Mouse (Mus musculus) limb, embryonic 15.5 days (tissue): Measurements from ENCODE around the gene Dhx32. TPM values are rescaled to one million over a fixed set of nuclear protein-coding genes. Genes with fewer than 3 reads are reported as not detected.

Experiments used
- ATAC-seq: fragments of 200-750 bp; cut with Nextera tagmentation; 2 replicates; pipeline ENCODE4 v1.8.0; 2017; ENCODE audit warnings: low read depth, moderate TSS enrichment; ENCODE audit not compliant: insufficient number of reproducible peaks, low FRiP score, low TSS enrichment
- H3K27ac ChIP-seq: fragments of 300-500 bp; sonication (generic); 2 replicates; pipeline ENCODE4 v1.5.1; 2015; ENCODE audit warnings: moderate library complexity, mild to moderate bottlenecking, inconsistent platforms
- H3K27me3 ChIP-seq: fragments of 300-500 bp; sonication (generic); 2 replicates; pipeline ENCODE4 v1.6.1; 2015; ENCODE audit warnings: inconsistent platforms
- H3K36me3 ChIP-seq: fragments of 300-500 bp; sonication (generic); 2 replicates; pipeline ENCODE4 v1.6.1; 2015; ENCODE audit warnings: inconsistent platforms
- H3K4me1 ChIP-seq: fragments of 300-500 bp; sonication (generic); 2 replicates; pipeline ENCODE4 v1.6.1; 2015; ENCODE audit warnings: inconsistent platforms
- H3K4me2 ChIP-seq: fragments of 300-500 bp; sonication (generic); 2 replicates; pipeline ENCODE4 v1.6.1; 2015; ENCODE audit warnings: mild to moderate bottlenecking, inconsistent platforms
- H3K4me3 ChIP-seq: fragments of 300-500 bp; sonication (generic); 2 replicates; pipeline ENCODE4 v1.5.1; 2015; ENCODE audit warnings: mild to moderate bottlenecking, inconsistent platforms
- H3K9ac ChIP-seq: fragments of 300-500 bp; sonication (generic); 2 replicates; pipeline ENCODE4 v1.6.1; 2015; ENCODE audit warnings: inconsistent platforms
- H3K9me3 ChIP-seq: fragments of 300-500 bp; sonication (generic); 2 replicates; pipeline ENCODE4 v1.6.1; 2016; ENCODE audit warnings: inconsistent platforms
- WGBS: fragments of 180-500 bp; shearing (Covaris S2); methylation state at CpG from one replicate; pipeline ENCODE4 v1.1.7; 2015; 5-methylcytosine and 5-hydroxymethylcytosine counted together
- polyA plus RNA-seq: library from polyadenylated mRNA; unstranded; fragments of >200 nt; fragmentation: Nextera tagmentation; extraction: Ambion mirVana; gene quantifications from 2 replicates; pipeline ENCODE4 v1.2.1, GENCODE M21; 2015

Gene Dhx32
- polyA plus RNA-seq, 1 experiment from 2014 or later = 24.8 TPM

DNA sequence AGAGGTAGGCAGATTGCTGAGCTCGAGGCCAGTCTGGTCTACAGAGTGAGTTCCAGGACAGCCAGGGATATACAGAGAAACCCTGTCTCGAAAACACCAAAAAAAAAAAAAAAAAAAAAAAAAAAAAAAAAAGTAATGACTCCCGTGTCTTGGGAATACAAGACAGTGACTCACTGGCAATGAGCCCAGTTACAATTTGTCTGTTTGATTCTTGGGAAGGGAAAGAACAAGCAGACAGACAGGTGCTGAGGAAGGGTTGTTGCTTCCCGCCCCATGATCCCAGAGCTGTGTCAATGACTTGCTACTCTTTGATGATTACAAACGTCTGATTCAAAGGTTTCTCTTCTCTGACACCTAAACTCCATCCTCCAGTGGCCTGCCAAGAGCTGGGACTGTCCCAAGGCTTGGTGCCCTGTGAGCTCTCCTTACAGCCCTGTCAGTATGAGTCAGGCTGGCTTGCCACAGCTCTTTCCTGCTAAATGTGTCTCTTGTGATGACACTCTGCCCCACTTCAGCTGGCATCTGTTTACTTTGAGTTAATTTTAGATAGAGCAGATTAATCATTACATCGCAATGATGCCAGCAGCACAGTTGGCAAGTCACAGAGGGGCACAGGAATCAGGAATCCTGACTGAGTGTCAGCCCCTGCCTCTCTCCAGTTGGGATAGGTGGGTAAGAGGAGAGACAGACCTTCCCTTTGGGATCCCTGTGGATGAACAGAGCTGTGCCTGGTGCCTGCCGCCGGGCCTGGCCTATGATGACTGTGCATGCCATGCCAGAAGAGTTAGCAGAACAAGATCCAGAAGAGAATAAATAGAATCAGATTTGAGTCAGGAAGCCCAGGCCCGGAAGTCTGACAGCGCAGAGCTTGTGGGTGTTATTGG is 11.0 kb upstream of the Dhx32 start:
- Histone ChIP-seq H3K9me3 (no peaks in the 10 kb centered on the region), H3K4me2 (no peak overlapping the region), H3K27me3 (no peaks in the 10 kb centered on the region), H3K9ac (no peak overlapping the region), H3K27ac (no peak overlapping the region), H3K4me3 (no peak overlapping the region), H3K4me1 (peaks cover 3% of the 10 kb centered on the region; the same call in 1 of the 2 replicates), H3K36me3 (no peaks in the 10 kb centered on the region)
- no peak for ATAC-seq
- 59% methylated on average over 10 of the region's 10 CpGs for WGBS

DNA sequence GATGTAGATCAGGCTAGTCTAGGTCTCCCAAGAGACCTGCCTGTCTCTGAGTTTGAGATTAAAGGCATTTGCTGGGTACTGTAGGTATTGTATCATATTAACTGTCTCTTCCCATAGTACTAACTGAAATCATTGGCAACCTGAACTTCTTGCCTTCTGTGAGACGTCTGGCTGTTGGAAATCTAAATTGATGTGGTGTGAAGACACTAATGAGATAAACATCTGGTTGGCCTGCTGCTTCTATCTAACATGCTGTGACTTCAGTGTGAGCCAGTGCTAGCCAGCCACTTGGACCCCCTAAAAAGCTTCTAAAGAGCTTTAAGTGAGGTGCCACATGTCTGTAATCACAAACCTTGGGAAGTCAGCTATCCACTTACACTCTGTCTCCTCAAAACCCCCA is 10.2 kb upstream of the Dhx32 start:
- no peak overlapping the region for H3K4me2 ChIP-seq
- no peaks in the 10 kb centered on the region for H3K27me3 ChIP-seq
- no peaks in the 10 kb centered on the region for H3K36me3 ChIP-seq
- no peak for ATAC-seq
- WGBS = 15% methylated on average over 1 of the region's 1 CpGs
- H3K4me1 ChIP-seq = peaks cover 3% of the 10 kb centered on the region; the same call in 1 of the 2 replicates
- no peaks in the 10 kb centered on the region for H3K9me3 ChIP-seq
- no peak overlapping the region for H3K9ac ChIP-seq
- H3K27ac ChIP-seq = no peak overlapping the region
- no peak overlapping the region for H3K4me3 ChIP-seq

DNA sequence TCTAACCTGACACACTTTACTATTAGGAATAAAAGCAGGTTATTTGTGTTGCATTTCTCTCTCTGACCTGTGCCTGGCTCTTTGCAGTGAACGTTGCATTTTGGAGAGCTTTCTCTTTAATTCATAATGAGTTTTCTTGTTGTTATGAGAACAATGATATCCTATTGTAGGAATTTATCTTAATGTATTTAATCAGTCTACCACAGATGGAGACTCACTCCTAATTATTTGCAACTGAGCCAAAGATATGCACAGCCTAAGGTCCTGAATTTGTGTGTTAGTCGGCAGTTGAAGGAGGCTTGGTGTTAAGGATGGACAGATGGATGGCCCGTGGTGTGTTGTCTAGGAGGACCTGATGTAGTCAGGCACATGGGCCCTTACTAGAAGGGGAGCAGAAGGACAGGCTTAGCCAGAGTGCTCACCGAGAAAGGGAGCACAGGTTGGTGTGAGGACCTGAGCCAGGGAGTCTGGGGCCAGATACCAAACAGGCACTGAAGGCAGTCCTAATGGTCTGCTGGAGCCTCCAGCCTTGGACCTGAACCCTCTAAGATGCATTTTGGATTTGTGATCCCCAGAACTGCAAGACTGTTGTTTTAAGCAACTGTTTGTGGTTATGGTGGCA is 8.2 kb upstream of the Dhx32 start:
- ATAC-seq = no peak
- Histone ChIP-seq H3K27ac (no peak overlapping the region), H3K4me2 (no peak overlapping the region), H3K9ac (no peak overlapping the region), H3K4me3 (no peak overlapping the region), H3K36me3 (no peaks in the 10 kb centered on the region), H3K9me3 (no peaks in the 10 kb centered on the region), H3K4me1 (peaks cover 3% of the 10 kb centered on the region; the same call in 1 of the 2 replicates), H3K27me3 (no peaks in the 10 kb centered on the region)
- WGBS = 77% methylated on average over 4 of the region's 4 CpGs

DNA sequence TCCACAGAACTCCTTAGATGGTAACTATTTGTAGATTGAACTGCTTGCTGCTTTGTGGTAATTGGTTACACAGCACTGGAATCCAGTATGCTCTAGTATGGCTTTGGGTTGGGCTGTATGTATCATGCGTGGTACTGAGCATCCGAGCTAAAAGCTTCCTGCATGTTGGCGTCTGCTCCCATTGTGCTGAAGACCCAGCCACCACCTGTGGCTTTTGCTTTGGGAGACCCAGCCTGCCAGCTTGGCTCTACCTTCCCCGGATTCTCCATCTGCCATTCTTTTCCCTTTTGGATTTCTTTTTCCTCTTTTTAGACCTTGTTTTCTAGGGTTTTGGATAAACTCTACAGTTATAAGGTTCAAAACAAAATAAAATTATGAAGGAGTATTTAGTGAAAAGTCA is 7.6 kb upstream of the Dhx32 start:
- WGBS = 65% methylated on average over 4 of the region's 4 CpGs
- no peak overlapping the region for H3K27ac ChIP-seq
- H3K9me3 ChIP-seq = no peaks in the 10 kb centered on the region
- H3K4me3 ChIP-seq = no peak overlapping the region
- H3K9ac ChIP-seq = no peak overlapping the region
- no peak for ATAC-seq
- no peaks in the 10 kb centered on the region for H3K36me3 ChIP-seq
- H3K4me2 ChIP-seq = no peak overlapping the region
- H3K4me1 ChIP-seq = peaks cover 3% of the 10 kb centered on the region; the same call in 1 of the 2 replicates
- H3K27me3 ChIP-seq = no peaks in the 10 kb centered on the region

DNA sequence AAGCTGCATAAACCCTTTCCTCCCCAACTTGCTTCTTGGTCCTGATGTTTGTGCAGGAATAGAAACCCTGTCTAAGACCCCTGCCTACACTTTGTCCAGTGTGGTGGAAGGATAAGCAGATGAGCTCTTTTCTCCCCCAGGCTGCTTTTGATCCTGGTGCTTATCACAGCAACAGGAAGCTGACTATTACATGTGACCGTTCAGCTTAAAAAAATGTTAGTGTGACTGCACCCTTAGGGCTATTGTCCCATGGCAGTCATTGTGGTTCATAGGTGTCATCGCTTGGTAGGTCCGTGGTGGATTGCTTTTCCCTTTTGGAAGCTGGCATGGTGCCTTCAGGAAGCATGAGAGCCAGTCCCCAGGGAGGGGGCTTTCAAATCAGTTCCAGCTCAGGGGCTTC is 5.6 kb upstream of the Dhx32 start:
- no peak overlapping the region for H3K9ac ChIP-seq
- no peak overlapping the region for H3K4me2 ChIP-seq
- no peaks in the 10 kb centered on the region for H3K9me3 ChIP-seq
- no peak for ATAC-seq
- no peak overlapping the region for H3K4me3 ChIP-seq
- H3K36me3 ChIP-seq = no peaks in the 10 kb centered on the region
- 0 out of 2 replicates have a peak, but pooled peaks cover 3% of the 10 kb centered on the region for H3K4me1 ChIP-seq
- 67% methylated on average over 3 of the region's 3 CpGs for WGBS
- H3K27ac ChIP-seq = no peak overlapping the region
- no peaks in the 10 kb centered on the region for H3K27me3 ChIP-seq

DNA sequence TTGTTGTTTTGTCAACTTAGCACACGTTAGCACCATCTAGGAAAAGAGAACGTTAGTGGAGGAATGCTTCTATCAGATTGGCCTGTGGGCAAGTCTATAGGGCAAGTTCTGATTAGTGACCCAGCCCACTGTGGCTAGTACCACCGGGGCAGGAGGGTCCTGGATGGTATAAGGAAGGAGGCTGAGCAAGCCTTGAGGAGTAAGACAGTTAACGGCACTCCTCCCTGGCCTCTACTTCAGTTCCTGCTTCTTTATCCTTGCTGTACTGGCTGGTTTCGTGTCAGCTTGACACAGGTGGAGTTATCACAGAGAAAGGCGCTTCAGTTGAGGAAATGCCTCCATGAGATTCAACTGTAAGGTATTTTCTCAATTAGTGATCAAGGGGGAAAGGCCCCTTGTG is 5.0 kb upstream of the Dhx32 start:
- H3K9ac ChIP-seq = no peak overlapping the region
- 80% methylated on average over 6 of the region's 6 CpGs for WGBS
- H3K27me3 ChIP-seq = no peaks in the 10 kb centered on the region
- no peak overlapping the region for H3K4me3 ChIP-seq
- H3K4me2 ChIP-seq = no peak overlapping the region
- no peak for ATAC-seq
- 0 out of 2 replicates have a peak, but pooled peaks cover 6% of the 10 kb centered on the region for H3K4me1 ChIP-seq
- no peak overlapping the region for H3K27ac ChIP-seq
- no peaks in the 10 kb centered on the region for H3K36me3 ChIP-seq
- H3K9me3 ChIP-seq = no peaks in the 10 kb centered on the region

DNA sequence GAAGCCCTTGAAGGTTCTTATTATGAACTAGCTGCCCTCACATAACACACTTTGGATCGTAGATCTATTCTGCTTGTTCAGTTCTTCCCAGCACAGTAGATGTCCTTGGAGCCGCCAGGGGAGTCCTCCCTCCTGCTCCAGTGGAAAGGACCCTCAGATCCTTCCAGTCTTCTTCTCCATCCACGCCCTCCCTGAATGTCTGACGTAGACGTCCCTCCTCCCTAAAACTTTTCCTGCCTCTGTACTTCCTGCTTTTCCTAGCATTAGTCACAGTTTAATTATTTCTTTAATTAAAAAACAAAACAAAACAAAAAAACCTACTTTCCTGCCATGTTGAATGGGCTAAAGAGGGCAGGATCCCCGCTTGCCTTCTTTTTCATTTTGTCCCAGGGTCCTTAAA is 535 bp downstream of the Dhx32 start:
- Histone ChIP-seq H3K9me3 (no peaks in the 10 kb centered on the region), H3K4me1 (0 out of 2 replicates have a peak, but pooled peaks cover 7% of the 10 kb centered on the region), H3K4me3 (no peak overlapping the region), H3K27ac (no peak overlapping the region), H3K9ac (no peak overlapping the region), H3K36me3 (no peaks in the 10 kb centered on the region), H3K4me2 (no peak overlapping the region), H3K27me3 (peaks cover 15% of the 10 kb centered on the region; the same call in 1 of the 2 replicates)
- WGBS = 62% methylated on average over 6 of the region's 6 CpGs
- ATAC-seq = no peak

DNA sequence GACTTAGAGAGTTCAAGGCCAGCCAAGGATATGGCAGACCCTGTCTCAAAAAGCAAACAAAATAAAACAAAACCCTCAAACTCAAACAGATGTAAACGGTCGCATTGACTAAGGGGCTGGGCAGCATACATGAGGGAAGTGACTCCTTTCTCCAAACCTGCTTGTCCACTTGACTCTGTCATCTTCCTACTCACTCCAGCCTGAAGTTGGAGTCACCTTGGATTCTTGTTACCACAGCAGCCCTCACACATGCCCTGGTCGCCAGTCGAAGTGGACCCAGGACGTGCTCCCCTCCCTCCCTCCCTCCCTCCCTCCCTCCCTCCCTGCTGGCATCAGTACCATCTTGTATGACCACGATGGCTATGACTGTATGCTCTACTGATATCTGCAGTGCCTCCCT is 943 bp downstream of the Dhx32 start:
- 68% methylated on average over 6 of the region's 6 CpGs for WGBS
- Histone ChIP-seq H3K4me3 (no peak overlapping the region), H3K4me2 (no peak overlapping the region), H3K27ac (no peak overlapping the region), H3K9me3 (no peaks in the 10 kb centered on the region), H3K9ac (no peak overlapping the region), H3K36me3 (no peaks in the 10 kb centered on the region), H3K27me3 (peaks cover 15% of the 10 kb centered on the region; the same call in 1 of the 2 replicates), H3K4me1 (0 out of 2 replicates have a peak, but pooled peaks cover 9% of the 10 kb centered on the region)
- no peak for ATAC-seq

DNA sequence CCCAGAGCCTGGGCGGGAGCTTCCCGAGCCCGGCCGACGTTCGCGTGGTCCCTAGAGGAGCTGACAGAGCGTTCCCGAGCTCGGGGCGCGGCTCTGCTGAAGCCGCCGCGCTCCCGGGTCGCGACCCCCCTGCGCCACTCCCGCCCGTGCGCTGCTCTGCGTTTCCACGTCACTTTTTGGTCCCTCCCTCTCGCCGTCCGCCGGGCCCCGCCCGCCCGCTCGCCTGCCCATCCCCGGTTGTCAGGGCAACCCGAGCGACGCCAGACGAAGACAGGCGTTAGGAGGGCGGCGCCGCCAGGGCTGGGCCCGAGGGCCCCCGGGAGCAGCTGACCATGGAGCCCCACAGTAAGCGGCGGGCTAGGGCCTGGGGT is 5.9 kb downstream of the Dhx32 start, which contains the start of gene Fank1:
Gene Fank1 (plus strand): TSS at position 236 of the 371 bp plus-strand sequence.
- Histone ChIP-seq H3K4me3 (peak within 1 kb of the TSS; percentile 80), H3K4me2 (peak within 1 kb of the TSS; percentile 87), H3K9ac (peak within 1 kb of the TSS; percentile 64), H3K9me3 (no peaks in the 10 kb centered on the region), H3K4me1 (peaks cover 11% of the 10 kb centered on the region), H3K36me3 (no peaks in the 10 kb centered on the region), H3K27ac (no peak within 1 kb of the TSS), H3K27me3 (peaks cover 19% of the 10 kb centered on the region; the same call in 1 of the 2 replicates)
- peak; percentile 86 for ATAC-seq
- 0% methylated on average over 43 of the region's 45 CpGs for WGBS

DNA sequence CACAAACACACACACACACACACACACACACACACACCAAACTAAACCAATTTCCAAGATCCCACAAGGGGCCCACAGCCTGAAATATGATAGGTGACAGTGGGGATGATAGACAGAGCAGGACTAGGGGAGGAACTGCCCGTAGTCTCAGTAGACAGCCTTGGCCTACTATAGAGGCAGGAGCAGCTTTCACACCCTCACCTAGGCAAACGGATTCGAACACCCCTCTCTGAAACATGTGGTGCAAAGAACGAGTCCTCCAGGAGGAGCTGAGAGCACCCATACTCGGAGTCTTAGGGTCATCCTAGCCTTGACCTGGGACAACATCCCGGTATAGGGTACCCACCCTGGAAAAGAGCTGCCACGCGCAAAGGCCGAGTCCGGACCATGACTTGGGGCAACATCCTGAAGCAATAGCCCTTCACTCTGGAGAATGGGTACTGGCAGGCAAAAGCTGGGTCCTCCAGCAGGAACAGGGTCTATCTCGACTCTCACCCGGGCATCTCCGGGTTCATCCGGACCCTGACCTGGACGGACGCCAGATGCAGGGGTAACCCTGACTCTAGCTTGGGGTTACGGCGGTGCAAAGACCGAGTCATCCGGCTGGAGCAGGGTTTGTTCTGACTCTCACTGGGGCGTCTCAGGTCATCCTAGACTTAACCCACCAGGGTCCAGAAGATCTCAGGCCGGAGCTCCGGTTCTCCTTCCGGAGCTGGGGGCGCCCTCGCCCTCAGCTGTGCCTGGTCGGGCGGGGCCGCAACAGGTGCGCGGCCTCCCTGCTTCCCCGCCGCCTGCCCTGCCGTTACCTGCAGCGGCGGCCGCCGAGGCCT is 6.5 kb downstream of the Dhx32 start:
- WGBS = 4% methylated on average over 38 of the region's 38 CpGs
- H3K27me3 ChIP-seq = peaks cover 19% of the 10 kb centered on the region; the same call in 1 of the 2 replicates
- peak; percentile 71 for ATAC-seq

DNA sequence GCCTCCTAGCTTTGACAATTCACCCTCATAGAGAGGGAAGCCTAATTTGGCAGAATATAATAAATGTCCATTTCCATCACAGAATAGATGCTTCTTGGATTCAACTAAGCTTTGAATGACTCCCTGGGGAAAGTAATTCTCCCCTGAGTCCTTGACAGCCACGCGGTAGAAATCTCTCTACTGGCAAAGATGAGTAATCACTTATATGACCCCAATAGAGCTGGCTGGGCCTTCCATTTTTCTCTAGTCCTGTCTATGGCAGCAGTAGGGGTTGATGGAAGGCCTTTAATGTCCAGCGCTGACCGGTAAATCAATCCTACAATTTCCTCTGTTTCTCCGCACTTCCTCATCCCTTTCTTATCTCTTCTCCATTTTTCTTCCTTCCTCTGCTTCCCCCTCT is 7.3 kb downstream of the Dhx32 start:
- Histone ChIP-seq H3K27ac (no peak overlapping the region), H3K4me2 (no peak overlapping the region), H3K4me1 (peaks cover 11% of the 10 kb centered on the region), H3K36me3 (no peaks in the 10 kb centered on the region), H3K4me3 (no peak overlapping the region), H3K9ac (no peak overlapping the region), H3K27me3 (peaks cover 15% of the 10 kb centered on the region; the same call in 1 of the 2 replicates), H3K9me3 (no peaks in the 10 kb centered on the region)
- WGBS = 71% methylated on average over 5 of the region's 5 CpGs
- ATAC-seq = no peak

More for the DNA sequence above, 6.5 kb downstream of the Dhx32 start:
- H3K36me3 ChIP-seq = no peaks in the 10 kb centered on the region
- peak overlapping the region; percentile 80 for H3K4me3 ChIP-seq
- no peak overlapping the region for H3K27ac ChIP-seq
- peaks cover 11% of the 10 kb centered on the region for H3K4me1 ChIP-seq
- H3K9ac ChIP-seq = peak overlapping the region; percentile 64
- H3K9me3 ChIP-seq = no peaks in the 10 kb centered on the region
- H3K4me2 ChIP-seq = peak overlapping the region; percentile 87
